Mouse (Mus musculus) adrenal gland, postnatal 25 days (tissue): ENCODE measurements around the gene Gapvd1. TPM values are rescaled to one million over a fixed set of nuclear protein-coding genes. Genes with fewer than 3 reads are reported as not detected.

Source experiments
- DNase-seq: peaks from one replicate; pipeline ENCODE4 v3.0.0; 2021; ENCODE audit warnings: mixed read lengths
- total RNA-seq: library from RNA; stranded (reverse); gene quantifications from 2 replicates; pipeline ENCODE4 v1.2.3, GENCODE M21; 2021

The Gapvd1 gene
- total RNA-seq, 1 experiment from 2014 or later = 63.4 TPM

GRCm38 (mm10) chr2:34635249-34636165 is 119.5 kb downstream of the Gapvd1 start:
- no peak for DNase-seq

- no peak for DNase-seq
These were observed 123.0 kb downstream of the Gapvd1 start for GRCm38 (mm10) chr2:34632051-34632450.

- DNase-seq = no peak
These were observed 124.6 kb downstream of the Gapvd1 start for GRCm38 (mm10) chr2:34630445-34630844.

- no peak for DNase-seq
These were observed 125.3 kb downstream of the Gapvd1 start for GRCm38 (mm10) chr2:34629758-34630157.

- no peak for DNase-seq
These were observed 126.0 kb downstream of the Gapvd1 start for GRCm38 (mm10) chr2:34628903-34629540.

- no peak for DNase-seq
These were observed 127.5 kb downstream of the Gapvd1 start for GRCm38 (mm10) chr2:34627328-34628226.

Other genes starting within 250 kb of the Gapvd1 start
- gene Hspa5, start 16.7 kb upstream of the Gapvd1 start, total RNA-seq = 414 and 491 TPM in 2 replicates
- 22.6 and 30.6 TPM in 2 replicates for gene Rabepk, start 44.7 kb upstream of the Gapvd1 start, total RNA-seq
- 60.6 and 69.1 TPM in 2 replicates for gene Fbxw2, start 71.1 kb upstream of the Gapvd1 start, total RNA-seq
- not detected in 2 replicates for gene Gm34653, start 77.8 kb upstream of the Gapvd1 start, total RNA-seq
- 0.43 and 0.49 TPM in 2 replicates for gene Cutal, start 119.2 kb upstream of the Gapvd1 start, total RNA-seq
- gene Psmd5, start 119.7 kb upstream of the Gapvd1 start, total RNA-seq = 41.8 and 43.7 TPM in 2 replicates
- gene Phf19, start 158.8 kb upstream of the Gapvd1 start, total RNA-seq = 5.1 and 6.5 TPM in 2 replicates
- gene Traf1, start 206.5 kb upstream of the Gapvd1 start, total RNA-seq = 1.9 and 3.0 TPM in 2 replicates